Mouse (Mus musculus) frontal cortex, adult 2 months (tissue): ENCODE measurements around the gene Akr1b10. TPM values are rescaled to one million over a fixed set of nuclear protein-coding genes. Genes with fewer than 3 reads are reported as not detected.

Source experiments
- DNase-seq, 2 experiments: peaks; one replicate each; pipeline ENCODE4 v3.0.0; 2022; ENCODE audit warnings: low spot score in 1 of 2; ENCODE audit errors: extremely low spot score in 1 of 2
- polyA plus RNA-seq: library from polyadenylated mRNA; depleted of rRNA; stranded (reverse); fragments of >200 nt; gene quantifications from 2 replicates; pipeline ENCODE4 v1.2.3, GENCODE M21; 2012; rRNA removed

The Akr1b10 gene
- polyA plus RNA-seq, 1 experiment, result 34.0 TPM

- peak in 1 of 2 experiments; percentile 9 for DNase-seq
These were observed 59.8 kb downstream of the Akr1b10 start for GRCm38 (mm10) chr6:34443791-34444190.

Other genes with a start within 250 kb of the Akr1b10 start
- gene Slc35b4, start 207.1 kb upstream of the Akr1b10 start, polyA plus RNA-seq, result 47.1 and 52.6 TPM in 2 replicates
- 72.4 and 73.9 TPM in 2 replicates for gene Akr1b3, start 66.7 kb upstream of the Akr1b10 start, polyA plus RNA-seq
- gene Akr1b8, start 30.1 kb upstream of the Akr1b10 start, polyA plus RNA-seq, result 1.00 and 1.5 TPM in 2 replicates
- 0.10 and 0.11 TPM in 2 replicates for gene Akr1b7, start 28.1 kb downstream of the Akr1b10 start, polyA plus RNA-seq
- gene Bpgm, start 92.0 kb downstream of the Akr1b10 start, polyA plus RNA-seq, result 75.5 and 82.1 TPM in 2 replicates
- gene Cald1, start 214.3 kb downstream of the Akr1b10 start, polyA plus RNA-seq, result 21.9 and 31.0 TPM in 2 replicates